Mouse (Mus musculus): Measurements from ENCODE around the gene Tprn. TPM values are rescaled to one million over a fixed set of nuclear protein-coding genes. Genes with fewer than 3 reads are reported as not detected.

Gene Tprn
- total and polyA plus RNA-seq, 3 experiments = 7.0 to 19.3 (median 13.1) TPM

DNA sequence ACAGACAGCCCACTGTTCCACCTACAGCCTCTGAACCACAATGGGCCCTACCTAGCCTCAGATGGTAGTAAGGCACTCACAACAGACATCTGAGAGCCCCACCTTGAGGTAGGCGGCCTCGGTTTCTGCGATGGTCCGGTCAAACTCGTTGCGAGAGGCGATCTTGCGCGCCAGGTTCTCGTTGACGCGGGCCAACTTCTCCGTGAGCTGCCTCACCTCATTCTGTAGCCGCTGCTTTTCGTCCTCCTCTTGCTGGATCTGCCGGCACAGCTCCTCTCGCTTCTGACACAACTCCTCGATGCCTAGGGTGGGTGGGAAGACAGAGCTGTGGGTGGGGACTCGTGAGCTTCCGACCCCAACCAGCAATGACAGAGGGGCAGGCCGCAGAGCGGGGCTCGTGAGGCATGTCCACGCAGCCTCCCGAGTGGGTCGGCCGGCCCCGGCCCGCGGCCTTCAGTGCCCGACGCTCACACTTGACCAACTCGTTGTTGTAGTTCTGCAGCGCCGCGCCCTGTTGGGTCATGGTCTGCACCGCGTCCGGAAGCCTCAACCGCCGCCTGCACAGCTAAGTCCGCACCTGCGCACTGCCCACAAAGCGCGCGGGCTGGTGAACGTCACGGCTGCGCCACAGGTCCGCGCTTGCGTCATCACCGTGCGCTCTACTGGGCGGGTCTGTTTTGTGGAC is 9.6 kb downstream of the Tprn start, which contains the start of the genes Ssna1 and Anapc2:
Gene Ssna1, minus strand, starts transcription at position 612 of the 685 bp plus-strand sequence.
Gene Anapc2, plus strand, starts transcription at position 652 of the 685 bp plus-strand sequence.
- Histone ChIP-seq H3K36me3 (replicated peaks in 1 of 2; ENCODE audit: control insufficient read depth in 1 of 2, insufficient read depth in 1 of 2, low read length in 1 of 2) (peaks cover 33 to 76% of the 10 kb centered on the region in 2 experiments), H3K4me3 (replicated peaks in 1 of 3; ENCODE audit: low read depth in 2 of 3, low read length in 2 of 3, poor library complexity in 1 of 3) (peak within 1 kb of the TSS; percentile 79 to 97 (median 91)), H3K27ac (ENCODE audit: insufficient read depth, low read depth) (peak within 1 kb of the TSS; percentile 38; the same call in 1 of the 2 replicates), H3K9me3 (replicated peaks; ENCODE audit: low read length) (no peaks in the 10 kb centered on the region), H3K27me3 (replicated peaks) (no peaks in the 10 kb centered on the region), H3K9ac (ENCODE audit: insufficient read depth, low read depth) (peak within 1 kb of the TSS; percentile 80), H3K79me2 (replicated peaks; ENCODE audit: control insufficient read depth, extremely low read depth, insufficient read depth, poor library complexity, severe bottlenecking) (peaks cover 19% of the 10 kb centered on the region), H3K4me1 (ENCODE audit: control insufficient read depth in 1 of 2, insufficient read depth in 2 of 2) (peaks cover 12 to 52% of the 10 kb centered on the region in 2 experiments), H3K4me2 (ENCODE audit: insufficient read depth, low read depth, poor library complexity, severe bottlenecking) (peak within 1 kb of the TSS; percentile 48)
- peak; percentile 95 for DNase-seq (ENCODE audit: extremely low read depth)
- TF ChIP-seq MYC (IDR thresholded peaks at IDR 0.05; ENCODE audit: low read depth, low read length) = peak; percentile 32; the same call in 1 of the 2 replicates
- TF ChIP-seq PAX5 (IDR thresholded peaks at IDR 0.05; ENCODE audit: low read length) = no peak
- TF ChIP-seq MAX (IDR thresholded peaks at IDR 0.05; ENCODE audit: low read length) = 0 out of 2 replicates have a peak, but pooled peaks have one; percentile 48
- TF ChIP-seq CTCF (conservative IDR thresholded peaks at IDR 0.05 in 1 of 2, IDR thresholded peaks at IDR 0.05 in 1 of 2; ENCODE audit: low read depth in 2 of 2, low read length in 2 of 2) = peak in 1 of 2 experiments; percentile 58; a peak in 2 of 4 replicates
- peak; percentile 92 for TF ChIP-seq SIN3A (IDR thresholded peaks at IDR 0.05; ENCODE audit: low read length)
- TF ChIP-seq GABPA (IDR thresholded peaks at IDR 0.05; ENCODE audit: insufficient replicate concordance, low read depth, low read length) = 0 out of 2 replicates have a peak, but pooled peaks have one; percentile 21
- TF ChIP-seq NELFE (IDR thresholded peaks at IDR 0.05; ENCODE audit: low read depth, low read length) = peak; percentile 73
- TF ChIP-seq NRF1 (IDR thresholded peaks at IDR 0.05; ENCODE audit: low read depth, low read length) = peak; percentile 90
- TF ChIP-seq POLR2AphosphoS2 (IDR thresholded peaks at IDR 0.05; ENCODE audit: low read depth, low read length) = peak; percentile 53; the same call in 1 of the 2 replicates
- no peak for TF ChIP-seq USF1 (IDR thresholded peaks at IDR 0.05; ENCODE audit: low read depth, low read length)
- no peak for TF ChIP-seq JUND (conservative IDR thresholded peaks at IDR 0.05; ENCODE audit: low read depth, low read length)
- peak; percentile 66; the same call in 1 of the 2 replicates for TF ChIP-seq KAT2A (IDR thresholded peaks at IDR 0.05; ENCODE audit: insufficient replicate concordance, low read length)
- TF ChIP-seq CHD1 (IDR thresholded peaks at IDR 0.05; ENCODE audit: low read depth, low read length) = no peak
- TF ChIP-seq UBTF (IDR thresholded peaks at IDR 0.05; ENCODE audit: low read depth, low read length) = 0 out of 2 replicates have a peak, but pooled peaks have one; percentile 40
- TF ChIP-seq ETS1 (conservative IDR thresholded peaks at IDR 0.05; ENCODE audit: low read depth, low read length) = 0 out of 2 replicates have a peak, but pooled peaks have one; percentile 5
- peak; percentile 36 for TF ChIP-seq RAD21 (IDR thresholded peaks at IDR 0.05; ENCODE audit: low read depth, low read length)
- TF ChIP-seq ZNF384 (IDR thresholded peaks at IDR 0.05; ENCODE audit: low read depth, low read length) = no peak
- TF ChIP-seq SMC3 (IDR thresholded peaks at IDR 0.05; ENCODE audit: low read depth, low read length) = peak; percentile 39
- peak; percentile 86 for TF ChIP-seq ELF1 (IDR thresholded peaks at IDR 0.05; ENCODE audit: low read depth, low read length)
- no peak for TF ChIP-seq E2F4 (IDR thresholded peaks at IDR 0.05; ENCODE audit: insufficient replicate concordance, low read depth, low read length)
- no peak for TF ChIP-seq CHD2 (IDR thresholded peaks at IDR 0.05; ENCODE audit: low read length)
- TF ChIP-seq ZKSCAN1 (IDR thresholded peaks at IDR 0.05; ENCODE audit: borderline replicate concordance, low read depth, low read length) = no peak
- TF ChIP-seq TCF12 (IDR thresholded peaks at IDR 0.05; ENCODE audit: low read depth, low read length) = peak; percentile 80
- TF ChIP-seq MEF2A (IDR thresholded peaks at IDR 0.05; ENCODE audit: borderline replicate concordance, low read depth, low read length) = no peak
- TF ChIP-seq TBP (conservative IDR thresholded peaks at IDR 0.05; ENCODE audit: low read depth, low read length) = no peak; the same call in 1 of the 2 replicates
- no peak for TF ChIP-seq USF2 (conservative IDR thresholded peaks at IDR 0.05; ENCODE audit: low read depth, low read length)
- TF ChIP-seq RCOR1 (conservative IDR thresholded peaks at IDR 0.05; ENCODE audit: low read depth, low read length) = no peak
- peak; percentile 32; the same call in 1 of the 2 replicates for TF ChIP-seq BHLHE40 (IDR thresholded peaks at IDR 0.05; ENCODE audit: low read depth, low read length)
- no peak for TF ChIP-seq MAZ (IDR thresholded peaks at IDR 0.05; ENCODE audit: low read depth, low read length)
- TF ChIP-seq ZC3H11A (IDR thresholded peaks at IDR 0.05; ENCODE audit: low read depth, low read length) = no peak
- 0 out of 2 replicates have a peak, but pooled peaks have one; percentile 27 for TF ChIP-seq ZMIZ1 (IDR thresholded peaks at IDR 0.05; ENCODE audit: low read depth, low read length)
- no peak for TF ChIP-seq JUN (IDR thresholded peaks at IDR 0.05; ENCODE audit: insufficient read depth, low read depth, low read length)
- TF ChIP-seq MAFK (IDR thresholded peaks at IDR 0.05; ENCODE audit: insufficient replicate concordance, low read length) = no peak
- TF ChIP-seq POLR2A (IDR thresholded peaks at IDR 0.05; ENCODE audit: low read depth, low read length) = peak; percentile 84
- no peak for TF ChIP-seq EP300 (IDR thresholded peaks at IDR 0.05; ENCODE audit: low read length)
- TF ChIP-seq HCFC1 (IDR thresholded peaks at IDR 0.05; ENCODE audit: low read depth, low read length) = peak; percentile 87
- peak; percentile 80 for TF ChIP-seq MXI1 (IDR thresholded peaks at IDR 0.05; ENCODE audit: low read depth, low read length)
- no peak for TF ChIP-seq IRF4 (IDR thresholded peaks at IDR 0.05; ENCODE audit: low read depth, low read length)
- dilution Hi-C loops (cut with MboI; ENCODE audit: extremely low pct_ligation_motif_present, extremely low pct_unique_long_range_greater_than_20kb, low sequenced_read_pairs) = no loop called here
- in situ Hi-C loops (cut with MboI; ENCODE audit: low pct_ligation_motif_present, low pct_unique_long_range_greater_than_20kb, low sequenced_read_pairs) = loop anchor here (10.0 kb wide), 1 partner anchor 63 kb away; the partner anchor contains the start of gene Man1b1
